Mouse (Mus musculus): ENCODE measurements around the gene Oaz1.
A peak's percentile ranks its signal among the peaks of the same experiment; 100 is the strongest.

Oaz1 gene

DNA sequence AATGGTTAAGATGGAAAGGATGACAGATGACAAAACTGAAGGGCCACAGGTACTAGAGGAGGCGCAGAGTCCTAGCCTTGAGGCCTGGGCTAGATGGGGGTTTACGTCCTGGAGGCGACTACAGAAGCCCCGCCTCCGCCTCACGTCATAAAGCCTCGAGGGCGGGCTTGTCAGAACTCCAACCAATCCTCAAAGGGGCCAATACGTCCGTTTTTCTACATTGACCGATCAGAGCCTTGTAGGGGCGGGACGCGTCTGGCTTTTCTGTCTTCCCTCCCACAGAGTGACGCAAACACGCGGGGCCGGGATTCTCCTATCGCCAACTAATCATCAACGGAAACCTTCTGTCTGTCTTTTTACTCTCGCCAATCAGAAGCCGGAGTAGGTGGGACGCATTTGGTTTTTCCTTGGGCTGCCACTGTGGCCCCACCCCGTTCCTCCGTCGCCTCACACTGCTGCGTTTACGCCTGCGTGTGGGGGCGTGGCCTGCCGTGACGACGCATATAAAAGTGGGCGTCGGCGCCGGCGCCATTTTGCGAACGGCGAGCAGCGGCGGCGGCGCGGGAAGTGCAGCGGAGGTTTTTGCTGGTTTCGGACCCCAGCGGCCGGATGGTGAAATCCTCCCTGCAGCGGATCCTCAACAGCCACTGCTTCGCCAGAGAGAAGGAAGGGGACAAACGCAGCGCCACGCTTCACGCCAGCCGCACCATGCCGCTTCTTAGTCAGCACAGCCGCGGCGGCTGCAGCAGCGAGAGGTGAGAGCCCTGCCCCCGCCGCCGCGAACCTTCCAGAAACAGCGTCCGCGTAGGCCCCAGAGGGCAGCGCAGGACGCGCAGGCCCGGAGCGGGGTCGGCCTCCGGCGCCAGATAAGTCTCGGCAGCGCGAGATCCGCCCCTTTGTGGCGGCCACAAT is at the start of gene Oaz1:
Oaz1 (plus strand) TSS at position 506 of the 912 bp plus-strand sequence.
- DNase-seq (ENCODE audit: low read depth), result peak; percentile 100

DNA sequence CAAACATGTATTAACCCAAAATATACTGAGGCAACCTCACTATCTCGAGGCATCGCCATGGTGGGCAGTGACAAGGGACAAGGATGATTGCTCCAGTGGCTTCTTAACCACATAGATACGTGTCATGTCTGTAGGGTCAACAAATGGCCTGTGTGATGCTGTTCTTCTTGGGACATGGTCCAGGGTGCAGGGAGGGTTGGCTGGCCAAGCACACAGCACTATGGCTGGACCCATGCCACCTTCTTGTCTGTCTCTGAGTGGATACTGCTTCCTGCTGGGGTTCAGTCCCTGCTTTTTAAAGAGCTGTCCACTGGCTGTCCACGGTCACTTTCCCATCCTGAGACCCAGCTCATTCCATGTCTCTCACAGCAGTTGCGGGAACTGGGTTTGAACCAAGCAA is 49.3 kb upstream of the Oaz1 start:
- no peak for DNase-seq (ENCODE audit: low read depth)

DNA sequence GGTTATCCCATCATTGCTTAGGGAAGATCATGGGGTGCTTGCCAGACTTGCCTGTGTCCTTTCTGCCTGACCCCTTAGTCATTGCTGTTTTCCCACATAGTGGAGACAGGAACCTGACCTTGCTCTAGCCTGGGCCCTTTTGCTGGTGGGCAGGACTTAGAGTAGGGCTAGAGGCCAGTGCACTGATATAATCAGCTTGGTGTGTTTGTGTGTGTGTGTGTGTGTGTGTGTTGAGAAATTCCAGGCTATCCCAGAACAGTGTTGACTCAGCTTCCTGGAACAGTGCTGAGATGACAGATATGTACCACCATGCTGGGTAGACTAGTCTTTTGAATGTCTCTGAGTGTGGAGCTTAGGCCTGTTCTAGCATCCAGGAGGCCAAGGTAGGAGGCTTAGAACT is 46.9 kb upstream of the Oaz1 start:
- no peak for DNase-seq (ENCODE audit: low read depth)

DNA sequence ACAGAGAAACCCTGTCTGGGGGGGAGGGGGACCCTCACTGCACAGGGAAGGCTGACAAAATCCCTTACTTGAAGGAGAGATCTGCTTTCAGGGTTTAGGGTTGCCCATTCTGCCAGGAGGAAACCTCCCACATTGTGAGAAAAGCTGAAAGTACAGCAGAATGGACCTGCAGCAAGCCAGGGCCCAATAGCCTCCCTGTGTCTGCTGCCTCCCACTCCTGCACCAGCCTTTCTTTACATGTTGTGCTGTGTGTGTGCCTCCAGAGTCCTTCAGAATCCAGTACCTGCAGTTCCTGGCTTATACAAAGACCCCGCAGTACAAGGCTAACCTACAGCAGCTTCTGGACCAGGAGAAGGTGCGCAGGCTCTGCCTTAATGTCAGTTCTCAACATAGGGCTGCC is 42.2 kb upstream of the Oaz1 start:
- no peak for DNase-seq (ENCODE audit: low read depth)

DNA sequence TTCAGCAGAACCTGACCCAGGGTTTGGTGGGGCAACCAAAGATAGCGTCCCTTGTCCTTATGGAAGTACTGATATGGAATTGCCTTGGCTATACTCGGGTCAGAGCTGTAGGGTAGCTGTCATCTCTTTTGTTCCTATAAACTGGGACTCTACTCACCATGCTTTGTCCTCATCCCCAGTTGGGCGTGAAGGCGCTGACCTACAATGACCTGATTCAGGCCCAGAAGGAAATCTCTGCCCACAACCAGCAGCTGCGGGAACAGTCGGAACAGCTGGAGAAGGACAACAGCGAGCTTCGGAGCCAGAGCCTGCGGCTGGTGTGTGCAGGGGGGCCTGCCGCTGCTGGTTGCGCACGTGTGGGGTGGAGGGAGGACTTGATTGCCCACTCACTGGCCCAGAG is 41.6 kb upstream of the Oaz1 start:
- no peak for DNase-seq (ENCODE audit: low read depth)

DNA sequence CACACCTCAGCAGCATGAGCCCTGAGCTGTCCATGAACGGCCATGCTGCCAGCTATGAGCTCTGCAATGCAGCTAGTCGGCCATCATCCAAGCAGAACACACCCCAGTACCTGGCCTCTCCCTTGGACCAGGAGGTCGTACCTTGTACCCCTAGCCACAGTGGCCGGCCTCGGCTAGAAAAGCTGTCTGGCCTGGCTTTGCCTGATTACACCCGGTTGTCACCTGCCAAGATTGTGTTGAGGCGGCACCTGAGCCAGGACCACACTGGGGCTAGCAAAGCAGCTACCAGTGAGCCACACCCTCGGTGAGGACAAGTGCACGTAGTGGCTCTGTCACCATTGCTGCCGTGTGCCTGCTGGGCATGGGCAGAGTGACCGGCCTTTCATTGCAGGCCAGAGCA is 40.5 kb upstream of the Oaz1 start:
- no peak for DNase-seq (ENCODE audit: low read depth)

GRCm38 (mm10) chr10:80787517-80787916 is 38.9 kb upstream of the Oaz1 start:
- no peak for DNase-seq (ENCODE audit: low read depth)

DNA sequence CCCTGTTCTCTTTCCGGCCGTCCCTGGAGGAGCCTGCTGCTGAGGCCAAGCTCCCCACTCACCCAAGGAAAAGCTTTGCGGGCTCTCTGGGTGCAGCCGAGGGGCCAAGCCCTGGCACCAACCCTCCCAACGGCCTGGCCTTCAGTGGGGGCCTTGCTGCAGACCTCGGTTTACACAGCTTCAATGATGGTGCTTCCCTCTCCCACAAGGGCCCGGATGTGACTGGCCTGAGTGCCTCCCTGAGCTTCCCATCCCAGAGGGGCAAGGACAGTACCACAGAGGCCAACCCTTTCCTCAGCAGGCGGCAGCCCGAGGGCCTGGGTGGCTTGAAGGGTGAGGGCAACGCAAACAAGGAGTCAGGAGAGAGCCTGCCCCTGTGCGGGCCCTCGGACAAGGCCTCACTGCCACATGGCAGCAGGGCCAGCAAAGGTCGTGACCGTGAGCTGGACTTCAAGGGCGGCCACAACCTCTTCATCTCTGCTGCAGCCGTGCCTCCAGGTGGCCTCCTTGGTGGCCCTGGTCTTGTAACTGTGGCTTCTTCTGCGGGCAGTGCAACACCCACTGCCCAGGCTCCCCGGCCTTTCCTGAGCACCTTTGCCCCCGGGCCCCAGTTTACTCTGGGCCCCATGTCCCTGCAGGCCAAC is 35.6 kb upstream of the Oaz1 start:
- no peak for DNase-seq (ENCODE audit: low read depth)

DNA sequence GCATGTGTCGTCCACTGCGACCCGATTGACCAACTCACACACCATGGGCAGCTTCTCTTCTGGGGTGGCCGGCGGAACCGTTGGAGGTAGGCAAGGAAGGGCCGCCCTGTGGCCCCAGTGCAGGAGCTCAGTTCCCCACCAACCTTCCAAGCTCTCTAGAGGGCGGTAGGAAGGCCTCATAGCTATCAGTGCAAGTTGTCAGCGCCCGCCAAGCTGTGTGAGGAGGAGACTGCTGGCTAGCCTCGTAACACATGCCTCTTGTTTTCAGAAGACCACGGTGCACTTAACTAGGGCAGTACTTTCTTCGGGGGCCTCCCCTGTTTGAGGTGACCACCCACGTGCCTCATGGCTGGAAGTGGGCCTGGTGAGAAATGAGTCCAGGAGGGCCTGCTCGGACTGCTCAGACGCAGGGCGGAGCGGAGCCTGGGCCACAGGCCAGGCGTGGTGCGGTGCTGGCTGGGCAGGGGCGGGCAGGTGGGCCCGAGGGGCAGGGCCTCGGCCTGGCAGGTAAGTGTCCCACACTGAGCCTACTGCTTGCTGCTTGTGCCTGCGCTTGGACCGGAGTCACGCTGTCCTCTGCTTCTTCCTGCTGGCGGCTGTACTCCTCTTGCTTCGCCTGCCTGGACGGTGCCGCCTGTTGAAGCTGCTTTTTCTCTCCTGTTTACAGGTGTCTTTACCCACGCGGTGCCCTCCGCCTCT is 34.8 kb upstream of the Oaz1 start:
- no peak for DNase-seq (ENCODE audit: low read depth)

- no peak for DNase-seq (ENCODE audit: low read depth)
These were observed 34.1 kb upstream of the Oaz1 start for GRCm38 (mm10) chr10:80792175-80793032.

DNA sequence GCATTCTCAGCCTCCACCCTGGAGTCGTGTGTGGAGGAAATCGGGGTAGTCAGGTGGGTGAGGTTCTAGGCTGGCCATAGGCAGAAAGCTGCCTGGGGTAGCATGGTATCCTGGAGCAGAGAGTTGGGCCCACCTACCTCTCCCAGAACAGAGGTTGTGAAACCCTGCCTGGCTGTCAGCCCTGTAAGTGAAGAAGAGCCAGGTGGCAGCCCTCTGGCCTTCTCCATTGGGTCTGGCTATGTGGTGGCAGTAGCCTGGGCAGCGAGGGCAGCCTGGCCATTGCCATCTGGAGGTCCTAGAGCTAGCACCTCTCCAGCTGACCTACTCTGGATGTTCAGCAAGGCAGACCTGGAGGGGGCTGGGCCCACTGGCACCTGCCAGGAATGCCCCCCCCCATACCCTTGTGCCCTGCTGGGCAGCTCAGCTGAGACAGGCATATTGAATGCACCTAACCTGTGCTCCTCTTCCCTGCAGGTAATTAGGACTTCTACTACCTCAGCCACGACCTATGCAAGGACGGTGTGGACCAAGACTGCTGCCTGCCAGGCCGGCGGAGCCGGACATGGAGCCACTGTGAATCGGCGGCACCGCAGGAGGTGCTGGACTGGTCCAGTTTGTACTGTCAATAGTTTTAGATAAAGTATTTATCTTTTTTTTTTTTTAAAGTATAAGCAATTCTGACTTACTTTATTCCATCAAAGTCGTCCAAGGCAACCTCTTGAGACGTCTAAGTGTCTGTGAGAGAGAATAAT is 33.2 kb upstream of the Oaz1 start:
- DNase-seq (ENCODE audit: low read depth), result no peak

GRCm38 (mm10) chr10:80793803-80794202 is 32.7 kb upstream of the Oaz1 start:
- no peak for DNase-seq (ENCODE audit: low read depth)

- no peak for DNase-seq (ENCODE audit: low read depth)
These were observed 31.7 kb upstream of the Oaz1 start for GRCm38 (mm10) chr10:80794750-80795149.

DNA sequence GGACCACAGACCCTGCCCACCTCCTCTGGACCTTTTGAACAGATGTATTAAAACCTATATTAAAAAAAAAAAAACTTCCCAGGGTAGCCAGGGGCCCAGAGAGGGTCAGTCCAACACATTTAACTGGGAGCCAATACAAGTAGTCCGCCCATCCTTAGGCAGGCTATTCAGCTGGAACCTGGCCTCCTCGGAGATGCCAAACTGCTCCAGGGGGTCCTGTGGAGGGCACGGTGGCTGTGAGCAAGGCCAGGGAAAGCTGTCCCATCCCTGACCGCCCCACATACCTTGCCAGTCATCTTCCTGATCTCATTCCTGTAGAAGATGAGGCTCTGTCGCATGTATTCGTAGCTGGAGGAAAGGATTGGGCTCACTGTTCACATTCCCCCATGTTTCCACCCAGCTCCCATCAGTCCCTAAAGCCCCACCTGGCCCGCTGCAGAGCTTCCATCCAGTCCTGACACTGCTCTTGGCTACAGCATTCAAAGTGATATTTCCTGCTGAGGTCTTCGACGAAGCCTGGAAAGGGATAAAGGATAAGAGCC is 30.1 kb upstream of the Oaz1 start:
- DNase-seq (ENCODE audit: low read depth), result no peak

- peak; percentile 46 for DNase-seq (ENCODE audit: low read depth)
These were observed 29.0 kb upstream of the Oaz1 start for GRCm38 (mm10) chr10:80797186-80798149.

GRCm38 (mm10) chr10:80798150-80799006 is 28.1 kb upstream of the Oaz1 start, which contains the start of the genes Sf3a2 and Plekhj1:
Gene Sf3a2 (plus strand): TSS chr10:80798198.
Gene Plekhj1 (minus strand): TSS chr10:80798626.
- DNase-seq (ENCODE audit: low read depth), result peak; percentile 99

DNA sequence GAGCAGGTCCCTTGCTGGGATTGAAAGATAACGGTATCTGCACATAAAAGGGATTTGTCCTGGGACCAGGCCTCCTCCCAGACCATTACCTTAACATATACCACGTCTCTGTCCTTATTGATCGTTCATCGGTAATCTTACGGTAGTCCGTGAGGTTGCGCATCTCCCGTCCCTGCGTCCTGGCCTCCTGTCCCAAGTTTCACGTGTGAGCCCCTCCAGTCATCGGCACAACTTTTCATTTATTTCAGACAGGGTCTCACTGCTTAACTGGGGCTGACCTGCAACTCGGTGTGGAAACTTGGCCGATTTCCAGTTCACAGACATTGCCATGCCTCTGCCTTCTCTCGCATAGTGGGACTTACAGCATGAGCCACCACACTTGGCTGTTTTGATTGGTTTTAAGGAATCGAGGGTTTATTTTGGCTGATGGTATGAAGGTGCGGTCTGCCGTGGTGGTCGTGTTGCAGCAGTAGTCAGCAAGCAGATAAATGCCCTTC is 27.3 kb upstream of the Oaz1 start:
- no peak for DNase-seq (ENCODE audit: low read depth)

DNA sequence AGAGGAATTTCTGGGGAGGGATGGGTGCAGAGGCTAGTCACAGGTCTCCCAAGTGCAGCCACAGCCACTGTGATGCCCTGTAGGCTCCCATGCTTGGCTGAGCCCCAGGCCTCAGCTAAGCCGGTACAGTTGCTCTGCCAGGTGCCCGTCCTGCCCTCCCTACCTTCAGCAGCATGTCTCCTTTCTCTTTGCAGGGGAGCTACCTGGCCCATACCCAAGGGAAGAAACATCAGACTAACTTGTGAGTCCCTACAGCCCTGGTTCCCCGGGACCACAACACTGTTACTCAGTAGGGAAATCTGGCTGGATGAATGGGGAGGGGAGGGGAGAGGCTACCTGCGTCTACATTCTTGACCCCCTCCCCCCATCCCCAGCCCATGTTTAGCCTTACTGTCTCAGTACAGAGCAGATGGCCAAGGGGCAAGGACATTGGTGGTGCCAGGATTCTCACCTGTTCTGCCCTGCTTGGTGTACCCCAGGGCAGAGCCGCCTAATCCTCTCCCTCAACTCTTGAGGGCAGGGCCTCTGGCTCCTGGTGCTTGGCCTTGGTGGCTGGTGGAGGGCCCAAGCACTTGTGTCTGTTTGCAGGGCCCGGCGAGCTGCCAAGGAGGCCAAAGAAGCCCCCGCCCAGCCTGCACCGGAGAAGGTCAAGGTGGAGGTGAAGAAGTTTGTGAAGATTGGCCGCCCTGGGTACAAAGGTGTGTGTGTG is 24.1 kb upstream of the Oaz1 start:
- no peak for DNase-seq (ENCODE audit: low read depth)

Measured in induced T-regulatory cell, adult 2 months (primary cell).